Mouse (Mus musculus) liver, postnatal 0 days (tissue): Measurements from ENCODE around the gene Ascc2.

Experiments used
- CTCF ChIP-seq: sonication (generic); IDR thresholded peaks from 2 replicates; pipeline ENCODE4 v1.5.1; 2016; ENCODE audit warnings: antibody characterized with exemption, low read depth
- EP300 ChIP-seq: IDR thresholded peaks from 2 replicates; pipeline ENCODE4 v1.6.1; 2016; ENCODE audit warnings: antibody characterized with exemption, low read depth, mild to moderate bottlenecking

DNA sequence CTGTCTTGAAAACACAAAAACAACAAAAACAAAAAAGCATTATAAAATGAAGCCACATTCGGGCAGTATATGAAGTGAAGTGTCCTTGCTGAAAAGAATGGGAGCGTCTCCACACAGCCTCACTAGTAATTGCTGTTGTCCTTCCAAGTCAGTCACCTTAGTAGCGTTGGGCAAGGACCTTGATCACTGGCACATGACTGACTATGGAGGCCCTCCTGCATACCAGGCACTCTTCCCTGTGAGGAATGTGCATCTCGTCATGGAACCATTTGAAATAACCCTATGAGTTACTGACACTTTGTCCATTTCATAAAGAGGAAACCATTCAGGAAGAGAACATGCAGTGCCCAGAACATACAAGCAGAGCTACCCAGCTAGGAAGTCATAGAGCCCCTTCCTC, 34.2 kb downstream of the Ascc2 start:
- TF ChIP-seq CTCF (no peak), EP300 (no peak)
